Mouse (Mus musculus): ENCODE results near the gene Scg2. TPM values are rescaled to one million over a fixed set of nuclear protein-coding genes. Genes with fewer than 3 reads are reported as not detected.

The Scg2 gene
- polyA plus RNA-seq (2015; fragmentation: Nextera tagmentation; extraction: Ambion mirVana), result 49.6 and 56.1 TPM in 2 replicates

- Histone ChIP-seq H3K27ac (no peak within 1 kb of the TSS), H3K9ac (replicated peaks) (peak within 1 kb of the TSS; percentile 60), H3K9me3 (no peaks in the 10 kb centered on the region), H3K4me1 (replicated peaks) (0 out of 2 replicates have a peak, but pooled peaks cover 2% of the 10 kb centered on the region), H3K36me3 (no peaks in the 10 kb centered on the region), H3K4me3 (replicated peaks) (peak within 1 kb of the TSS; percentile 44), H3K4me2 (replicated peaks) (peak within 1 kb of the TSS; percentile 55), H3K27me3 (no peaks in the 10 kb centered on the region)
- 12% methylated on average over 22 of the region's 22 CpGs for WGBS
- peak; percentile 99 for ATAC-seq
Observed at GRCm38 (mm10) chr1:79439609-79440308, at the start of gene Scg2. Gene Scg2, minus strand, starts transcription at chr1:79440120.

- no peak overlapping the region for H3K9ac ChIP-seq (replicated peaks)
- no peaks in the 10 kb centered on the region for H3K4me1 ChIP-seq (replicated peaks)
- H3K36me3 ChIP-seq, result no peaks in the 10 kb centered on the region
- H3K4me2 ChIP-seq (replicated peaks), result no peak overlapping the region
- H3K27me3 ChIP-seq, result no peaks in the 10 kb centered on the region
- 89% methylated on average over 6 of the region's 6 CpGs for WGBS
- H3K27ac ChIP-seq, result no peak overlapping the region
- no peaks in the 10 kb centered on the region for H3K9me3 ChIP-seq
- ATAC-seq, result no peak
- no peak overlapping the region for H3K4me3 ChIP-seq (replicated peaks)
Observed at GRCm38 (mm10) chr1:79485546-79485945, 45.6 kb upstream of the Scg2 start.

- WGBS, result 80% methylated on average over 2 of the region's 2 CpGs
- H3K36me3 ChIP-seq, result no peaks in the 10 kb centered on the region
- no peaks in the 10 kb centered on the region for H3K9me3 ChIP-seq
- H3K4me3 ChIP-seq (replicated peaks), result no peak overlapping the region
- no peak for ATAC-seq
- no peaks in the 10 kb centered on the region for H3K4me1 ChIP-seq (replicated peaks)
- H3K9ac ChIP-seq (replicated peaks), result no peak overlapping the region
- H3K27ac ChIP-seq, result no peak overlapping the region
- H3K4me2 ChIP-seq (replicated peaks), result no peak overlapping the region
- no peaks in the 10 kb centered on the region for H3K27me3 ChIP-seq
Observed at GRCm38 (mm10) chr1:79470856-79471255, 30.9 kb upstream of the Scg2 start.

DNA sequence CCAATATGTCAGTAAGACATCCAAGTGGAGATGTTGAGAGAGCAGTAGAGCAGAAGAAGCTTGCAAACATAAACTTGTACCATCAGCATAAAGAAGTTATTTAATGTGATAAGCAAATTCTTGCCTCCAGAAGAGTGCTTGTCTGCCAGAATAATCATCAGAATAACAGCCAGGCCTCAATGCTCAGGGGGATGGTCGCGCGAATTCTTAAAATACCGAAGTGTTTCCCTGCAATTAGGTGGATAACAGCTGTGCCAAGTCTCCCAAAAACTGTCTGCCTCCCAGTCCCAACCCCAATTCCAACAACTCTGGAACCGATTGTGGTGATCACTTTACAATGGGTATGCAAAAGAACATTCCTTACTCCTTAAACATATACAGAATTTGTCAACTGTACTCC is 30.0 kb upstream of the Scg2 start:
- Histone ChIP-seq H3K27ac (no peak overlapping the region), H3K9ac (replicated peaks) (no peak overlapping the region), H3K4me3 (replicated peaks) (no peak overlapping the region), H3K4me2 (replicated peaks) (no peak overlapping the region), H3K9me3 (no peaks in the 10 kb centered on the region), H3K4me1 (replicated peaks) (no peaks in the 10 kb centered on the region), H3K27me3 (no peaks in the 10 kb centered on the region), H3K36me3 (no peaks in the 10 kb centered on the region)
- no peak for ATAC-seq
- 76% methylated on average over 5 of the region's 5 CpGs for WGBS

GRCm38 (mm10) chr1:79466585-79466984 is 26.7 kb upstream of the Scg2 start:
- ATAC-seq, result no peak
- WGBS, result 62% methylated on average over 3 of the region's 3 CpGs

DNA sequence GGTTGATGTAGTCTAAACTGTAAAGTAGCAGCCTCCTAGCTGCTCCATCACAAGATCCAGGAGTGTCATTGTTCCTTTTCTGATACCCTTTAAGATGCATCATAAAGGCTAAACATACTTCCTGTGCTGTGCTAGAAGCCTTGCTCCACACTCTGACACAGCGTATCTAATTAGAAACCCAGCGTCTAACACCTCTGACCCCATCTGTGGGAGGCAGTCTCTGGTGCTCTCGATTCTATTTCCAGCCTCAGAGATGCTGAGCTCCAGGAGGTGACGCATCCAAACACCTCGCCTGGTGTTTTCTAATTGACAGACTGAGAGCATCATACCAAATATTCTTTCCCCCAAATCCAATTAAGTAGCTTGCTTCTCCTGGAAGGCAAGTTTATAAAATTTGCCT is 18.6 kb upstream of the Scg2 start:
- no peaks in the 10 kb centered on the region for H3K9me3 ChIP-seq
- peaks cover 14% of the 10 kb centered on the region for H3K4me1 ChIP-seq (replicated peaks)
- no peak overlapping the region for H3K27ac ChIP-seq
- WGBS, result 17% methylated on average over 5 of the region's 5 CpGs
- peak; percentile 58 for ATAC-seq
- H3K9ac ChIP-seq (replicated peaks), result no peak overlapping the region
- no peaks in the 10 kb centered on the region for H3K36me3 ChIP-seq
- no peak overlapping the region for H3K4me2 ChIP-seq (replicated peaks)
- no peak overlapping the region for H3K4me3 ChIP-seq (replicated peaks)
- 0 out of 2 replicates have a peak, but pooled peaks cover 2% of the 10 kb centered on the region for H3K27me3 ChIP-seq

More at GRCm38 (mm10) chr1:79466585-79466984, 26.7 kb upstream of the Scg2 start:
- Histone ChIP-seq H3K4me3 (replicated peaks) (no peak overlapping the region), H3K27me3 (no peaks in the 10 kb centered on the region), H3K9ac (replicated peaks) (no peak overlapping the region), H3K4me1 (replicated peaks) (no peaks in the 10 kb centered on the region), H3K27ac (no peak overlapping the region), H3K4me2 (replicated peaks) (no peak overlapping the region), H3K36me3 (no peaks in the 10 kb centered on the region), H3K9me3 (no peaks in the 10 kb centered on the region)

DNA sequence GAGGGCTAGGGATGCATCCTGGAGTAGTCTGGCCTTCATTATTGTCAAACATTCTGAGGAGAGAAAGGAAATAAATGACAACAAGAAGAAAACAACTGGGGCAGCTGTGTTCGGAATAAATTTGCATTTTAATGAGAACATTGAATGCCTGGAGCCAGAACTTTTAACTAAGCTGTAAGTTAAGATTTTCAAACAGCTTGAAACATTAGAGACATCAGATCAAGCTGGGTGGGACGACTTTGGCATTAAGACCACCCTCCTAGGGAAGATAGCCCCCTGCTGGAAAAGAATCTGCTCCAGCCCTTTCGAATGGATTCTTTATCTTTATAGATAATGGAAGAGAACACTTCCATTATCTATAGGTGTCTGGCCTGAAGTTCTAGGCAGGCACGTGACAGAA is 14.2 kb upstream of the Scg2 start:
- no peak overlapping the region for H3K9ac ChIP-seq (replicated peaks)
- H3K4me1 ChIP-seq (replicated peaks), result peaks cover 42% of the 10 kb centered on the region
- H3K9me3 ChIP-seq, result no peaks in the 10 kb centered on the region
- H3K36me3 ChIP-seq, result no peaks in the 10 kb centered on the region
- no peak overlapping the region for H3K27ac ChIP-seq
- no peak overlapping the region for H3K4me3 ChIP-seq (replicated peaks)
- 0 out of 2 replicates have a peak, but pooled peaks cover 2% of the 10 kb centered on the region for H3K27me3 ChIP-seq
- H3K4me2 ChIP-seq (replicated peaks), result no peak overlapping the region
- ATAC-seq, result no peak
- WGBS, result 3% methylated on average over 4 of the region's 4 CpGs

- H3K27me3 ChIP-seq, result 0 out of 2 replicates have a peak, but pooled peaks cover 2% of the 10 kb centered on the region
- no peaks in the 10 kb centered on the region for H3K36me3 ChIP-seq
- H3K9ac ChIP-seq (replicated peaks), result no peak overlapping the region
- H3K4me3 ChIP-seq (replicated peaks), result no peak overlapping the region
- ATAC-seq, result peak; percentile 38
- H3K4me1 ChIP-seq (replicated peaks), result peaks cover 39% of the 10 kb centered on the region
- no peaks in the 10 kb centered on the region for H3K9me3 ChIP-seq
- peak overlapping the region; percentile 35; the same call in 1 of the 2 replicates for H3K27ac ChIP-seq
- no peak overlapping the region for H3K4me2 ChIP-seq (replicated peaks)
- 25% methylated on average over 1 of the region's 1 CpGs for WGBS
Observed at GRCm38 (mm10) chr1:79452339-79452738, 12.4 kb upstream of the Scg2 start.

GRCm38 (mm10) chr1:79450343-79451021 is 10.6 kb upstream of the Scg2 start:
- no peaks in the 10 kb centered on the region for H3K27me3 ChIP-seq
- peak overlapping the region; percentile 66 for H3K4me2 ChIP-seq (replicated peaks)
- WGBS, result 9% methylated on average over 20 of the region's 20 CpGs
- H3K27ac ChIP-seq, result peak overlapping the region; percentile 84
- H3K9me3 ChIP-seq, result no peaks in the 10 kb centered on the region
- peak; percentile 96 for ATAC-seq
- H3K36me3 ChIP-seq, result no peaks in the 10 kb centered on the region
- peak overlapping the region; percentile 36 for H3K4me3 ChIP-seq (replicated peaks)
- peak overlapping the region; percentile 56 for H3K9ac ChIP-seq (replicated peaks)
- H3K4me1 ChIP-seq (replicated peaks), result peaks cover 39% of the 10 kb centered on the region

DNA sequence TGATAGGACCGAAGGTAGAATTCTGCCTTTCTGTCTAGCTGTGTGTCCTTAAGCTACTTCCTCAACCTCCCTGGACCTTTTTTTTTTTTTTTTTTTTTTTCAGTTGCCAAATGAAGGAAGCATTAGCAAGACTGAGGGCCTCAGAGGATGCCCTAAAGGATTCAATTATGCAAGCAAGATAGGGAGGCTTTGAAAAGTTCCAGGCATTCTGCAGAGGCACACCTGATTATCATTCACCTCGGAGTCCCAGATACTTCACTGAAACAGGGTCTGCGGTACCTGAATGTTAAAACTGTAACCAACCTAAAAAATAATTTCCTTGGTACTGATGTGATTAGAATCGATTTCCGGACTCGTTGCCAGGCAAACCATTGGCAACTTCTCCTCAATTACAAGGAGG is 10.0 kb upstream of the Scg2 start:
- WGBS, result 21% methylated on average over 6 of the region's 6 CpGs
- peak; percentile 55 for ATAC-seq
- H3K27ac ChIP-seq, result peak overlapping the region; percentile 84

GRCm38 (mm10) chr1:79445586-79445985 is 5.7 kb upstream of the Scg2 start:
- Histone ChIP-seq H3K9ac (replicated peaks) (no peak overlapping the region), H3K9me3 (no peaks in the 10 kb centered on the region)
- ATAC-seq, result no peak

More for the DNA sequence above, 10.0 kb upstream of the Scg2 start:
- peak overlapping the region; percentile 36 for H3K4me3 ChIP-seq (replicated peaks)
- H3K4me2 ChIP-seq (replicated peaks), result peak overlapping the region; percentile 66
- H3K9ac ChIP-seq (replicated peaks), result peak overlapping the region; percentile 56
- no peaks in the 10 kb centered on the region for H3K27me3 ChIP-seq
- H3K36me3 ChIP-seq, result no peaks in the 10 kb centered on the region
- peaks cover 39% of the 10 kb centered on the region for H3K4me1 ChIP-seq (replicated peaks)
- H3K9me3 ChIP-seq, result no peaks in the 10 kb centered on the region

DNA sequence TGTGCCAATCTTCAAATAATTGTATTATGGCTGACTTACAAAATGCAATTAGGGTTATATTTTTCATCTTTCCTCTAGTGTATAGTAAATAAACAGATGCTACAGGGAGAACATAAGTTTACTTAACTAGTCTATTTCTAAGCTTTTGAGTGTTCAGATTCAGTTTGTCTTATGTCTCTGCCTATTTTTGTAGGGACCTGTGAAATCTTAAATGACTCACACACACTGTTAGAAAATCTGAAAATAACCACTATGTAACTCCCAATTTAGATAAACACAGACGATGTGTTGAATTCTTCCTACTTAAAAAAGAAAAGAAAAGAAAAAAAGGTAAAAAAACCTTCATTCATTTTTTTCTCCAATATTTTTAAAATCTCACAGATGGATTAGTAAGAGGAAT is 2.2 kb downstream of the Scg2 start:
- H3K9me3 ChIP-seq, result no peaks in the 10 kb centered on the region
- no peak overlapping the region for H3K9ac ChIP-seq (replicated peaks)
- H3K36me3 ChIP-seq, result no peaks in the 10 kb centered on the region
- no peak for ATAC-seq
- 0 out of 2 replicates have a peak, but pooled peaks cover 2% of the 10 kb centered on the region for H3K4me1 ChIP-seq (replicated peaks)
- no peak overlapping the region for H3K4me2 ChIP-seq (replicated peaks)
- no peak overlapping the region for H3K27ac ChIP-seq
- no peak overlapping the region for H3K4me3 ChIP-seq (replicated peaks)
- no peaks in the 10 kb centered on the region for H3K27me3 ChIP-seq
- 100% methylated on average over 1 of the region's 1 CpGs for WGBS

More at GRCm38 (mm10) chr1:79445586-79445985, 5.7 kb upstream of the Scg2 start:
- Histone ChIP-seq H3K4me2 (replicated peaks) (no peak overlapping the region), H3K27ac (no peak overlapping the region), H3K36me3 (no peaks in the 10 kb centered on the region), H3K4me3 (replicated peaks) (no peak overlapping the region), H3K27me3 (no peaks in the 10 kb centered on the region), H3K4me1 (replicated peaks) (peaks cover 9% of the 10 kb centered on the region)
- WGBS, result 88% methylated on average over 4 of the region's 4 CpGs
